Mouse (Mus musculus): Measurements from ENCODE around the gene Gpr83.

The Gpr83 gene

GRCm38 (mm10) chr9:14859868-14860639 is at the start of gene Gpr83:
TSS of gene Gpr83 (plus strand) at chr9:14860210.
- in situ Hi-C loops (cut with MboI; ENCODE audit: low pct_unique_long_range_greater_than_20kb in 1 of 2, low sequenced_read_pairs in 2 of 2, unreplicated experiment in 1 of 2), result loop anchor here in 1 of 2 experiments (10.0 kb wide), 1 partner anchor 135 kb away; no protein-coding TSS in a partner anchor

- in situ Hi-C loops (cut with MboI; ENCODE audit: low pct_unique_long_range_greater_than_20kb in 1 of 2, low sequenced_read_pairs in 2 of 2, unreplicated experiment in 1 of 2), result loop anchor here in 1 of 2 experiments (25.0 kb wide), 1 partner anchor 516 kb away; no protein-coding TSS in a partner anchor
These were observed 38.6 kb upstream of the Gpr83 start for GRCm38 (mm10) chr9:14821396-14821795.

GRCm38 (mm10) chr9:14824840-14825239 is 35.2 kb upstream of the Gpr83 start:
- in situ Hi-C loops (cut with MboI; ENCODE audit: low pct_unique_long_range_greater_than_20kb in 1 of 2, low sequenced_read_pairs in 2 of 2, unreplicated experiment in 1 of 2), result loop anchor here in 1 of 2 experiments (25.0 kb wide), 1 partner anchor 512 kb away; no protein-coding TSS in a partner anchor

- in situ Hi-C loops (cut with MboI; ENCODE audit: low pct_unique_long_range_greater_than_20kb in 1 of 2, low sequenced_read_pairs in 2 of 2, unreplicated experiment in 1 of 2), result no loop called here
These were observed 32.1 kb upstream of the Gpr83 start for GRCm38 (mm10) chr9:14827875-14828274.

- in situ Hi-C loops (cut with MboI; ENCODE audit: low pct_unique_long_range_greater_than_20kb in 1 of 2, low sequenced_read_pairs in 2 of 2, unreplicated experiment in 1 of 2), result no loop called here
These were observed 28.0 kb upstream of the Gpr83 start for GRCm38 (mm10) chr9:14832046-14832445.

- in situ Hi-C loops (cut with MboI; ENCODE audit: low pct_unique_long_range_greater_than_20kb in 1 of 2, low sequenced_read_pairs in 2 of 2, unreplicated experiment in 1 of 2), result no loop called here
These were observed 24.5 kb upstream of the Gpr83 start for GRCm38 (mm10) chr9:14835335-14836075.

- in situ Hi-C loops (cut with MboI; ENCODE audit: low pct_unique_long_range_greater_than_20kb in 1 of 2, low sequenced_read_pairs in 2 of 2, unreplicated experiment in 1 of 2), result no loop called here
These were observed 20.5 kb upstream of the Gpr83 start for GRCm38 (mm10) chr9:14839527-14839926.

- in situ Hi-C loops (cut with MboI; ENCODE audit: low pct_unique_long_range_greater_than_20kb in 1 of 2, low sequenced_read_pairs in 2 of 2, unreplicated experiment in 1 of 2), result loop anchor here in 1 of 2 experiments (10.0 kb wide), 1 partner anchor 175 kb away; no protein-coding TSS in a partner anchor
These were observed 20.0 kb upstream of the Gpr83 start for GRCm38 (mm10) chr9:14839970-14840369.

GRCm38 (mm10) chr9:14841878-14842761 is 17.9 kb upstream of the Gpr83 start:
- in situ Hi-C loops (cut with MboI; ENCODE audit: low pct_unique_long_range_greater_than_20kb in 1 of 2, low sequenced_read_pairs in 2 of 2, unreplicated experiment in 1 of 2), result loop anchor here in 1 of 2 experiments (10.0 kb wide), 1 partner anchor 173 kb away; no protein-coding TSS in a partner anchor

GRCm38 (mm10) chr9:14843311-14843857 is 16.6 kb upstream of the Gpr83 start:
- in situ Hi-C loops (cut with MboI; ENCODE audit: low pct_unique_long_range_greater_than_20kb in 1 of 2, low sequenced_read_pairs in 2 of 2, unreplicated experiment in 1 of 2), result loop anchor here in 1 of 2 experiments (10.0 kb wide), 1 partner anchor 171 kb away; no protein-coding TSS in a partner anchor

GRCm38 (mm10) chr9:14843901-14844300 is 16.1 kb upstream of the Gpr83 start:
- in situ Hi-C loops (cut with MboI; ENCODE audit: low pct_unique_long_range_greater_than_20kb in 1 of 2, low sequenced_read_pairs in 2 of 2, unreplicated experiment in 1 of 2), result loop anchor here in 1 of 2 experiments (10.0 kb wide), 1 partner anchor 171 kb away; no protein-coding TSS in a partner anchor

GRCm38 (mm10) chr9:14846428-14846827 is 13.6 kb upstream of the Gpr83 start:
- in situ Hi-C loops (cut with MboI; ENCODE audit: low pct_unique_long_range_greater_than_20kb in 1 of 2, low sequenced_read_pairs in 2 of 2, unreplicated experiment in 1 of 2), result loop anchor here in 1 of 2 experiments (10.0 kb wide), 1 partner anchor 168 kb away; no protein-coding TSS in a partner anchor

GRCm38 (mm10) chr9:14848267-14848935 is 11.6 kb upstream of the Gpr83 start:
- in situ Hi-C loops (cut with MboI; ENCODE audit: low pct_unique_long_range_greater_than_20kb in 1 of 2, low sequenced_read_pairs in 2 of 2, unreplicated experiment in 1 of 2), result loop anchor here in 1 of 2 experiments (10.0 kb wide), 1 partner anchor 166 kb away; no protein-coding TSS in a partner anchor

- in situ Hi-C loops (cut with MboI; ENCODE audit: low pct_unique_long_range_greater_than_20kb in 1 of 2, low sequenced_read_pairs in 2 of 2, unreplicated experiment in 1 of 2), result no loop called here
These were observed 5.4 kb upstream of the Gpr83 start for GRCm38 (mm10) chr9:14854585-14854984.

GRCm38 (mm10) chr9:14856922-14857654 is 2.9 kb upstream of the Gpr83 start:
- in situ Hi-C loops (cut with MboI; ENCODE audit: low pct_unique_long_range_greater_than_20kb in 1 of 2, low sequenced_read_pairs in 2 of 2, unreplicated experiment in 1 of 2), result no loop called here

- in situ Hi-C loops (cut with MboI; ENCODE audit: low pct_unique_long_range_greater_than_20kb in 1 of 2, low sequenced_read_pairs in 2 of 2, unreplicated experiment in 1 of 2), result no loop called here
These were observed 1.8 kb upstream of the Gpr83 start for GRCm38 (mm10) chr9:14858170-14858706.

Data from mouse embryonic stem cell (cell line).